Mouse (Mus musculus) midbrain, embryonic 10.5 days (tissue): Measurements from ENCODE around the gene Gm20517. TPM values are rescaled to one million over a fixed set of nuclear protein-coding genes. Genes with fewer than 3 reads are reported as not detected.

Source experiments
- DNase-seq: peaks from one replicate; pipeline ENCODE4 v3.0.0-alpha.2; 2017; ENCODE audit warnings: low spot score
- H3K27ac ChIP-seq: fragments of 300-500 bp; sonication (generic); replicated peaks from 2 replicates; pipeline ENCODE4 v1.5.1; 2016; ENCODE audit warnings: mild to moderate bottlenecking
- H3K27me3 ChIP-seq: fragments of 300-500 bp; sonication (generic); 2 replicates; pipeline ENCODE4 v1.6.1; 2016; ENCODE audit warnings: low read depth, mild to moderate bottlenecking; ENCODE audit not compliant: poor library complexity, severe bottlenecking
- H3K36me3 ChIP-seq: fragments of 300-500 bp; sonication (generic); 2 replicates; pipeline ENCODE4 v1.6.1; 2016; ENCODE audit warnings: mild to moderate bottlenecking, moderate library complexity
- H3K4me1 ChIP-seq: fragments of 300-500 bp; sonication (generic); 2 replicates; pipeline ENCODE4 v1.6.1; 2016
- H3K4me3 ChIP-seq: fragments of 300-500 bp; sonication (generic); 2 replicates; pipeline ENCODE4 v1.5.1; 2016; ENCODE audit warnings: mild to moderate bottlenecking, moderate library complexity
- H3K9me3 ChIP-seq: fragments of 300-500 bp; sonication (generic); replicated peaks from 2 replicates; pipeline ENCODE4 v1.6.1; 2016; ENCODE audit warnings: mild to moderate bottlenecking
- WGBS: fragments of 180-500 bp; shearing (Covaris S2); methylation state at CpG from one replicate; pipeline ENCODE4 v1.1.7; 2016; 5-methylcytosine and 5-hydroxymethylcytosine counted together
- polyA plus RNA-seq: library from polyadenylated mRNA; unstranded; fragments of >200 nt; fragmentation: Nextera tagmentation; extraction: Ambion mirVana; gene quantifications from 2 replicates; pipeline ENCODE4 v1.2.1, GENCODE M21; 2016

The Gm20517 gene
- polyA plus RNA-seq, 1 experiment from 2014 or later, result 1.4 TPM

GRCm38 (mm10) chr17:47694503-47695336, 83.3 kb downstream of the Gm20517 start, which contains the start of gene Prickle4:
Gene Prickle4, minus strand, starts transcription at chr17:47694736.
- H3K4me1 ChIP-seq, result peaks cover 33% of the 10 kb centered on the region
- under 1% methylated on average over 82 of the region's 82 CpGs for WGBS
- peaks cover 50% of the 10 kb centered on the region for H3K27me3 ChIP-seq
- H3K36me3 ChIP-seq, result peaks cover 18% of the 10 kb centered on the region
- peak; percentile 100 for DNase-seq
- peak within 1 kb of the TSS; percentile 92 for H3K27ac ChIP-seq
- H3K4me3 ChIP-seq, result peak within 1 kb of the TSS; percentile 80
- no peaks in the 10 kb centered on the region for H3K9me3 ChIP-seq

- Histone ChIP-seq H3K36me3 (peaks cover 24% of the 10 kb centered on the region), H3K9me3 (no peaks in the 10 kb centered on the region), H3K27ac (peak overlapping the region; percentile 92), H3K4me1 (peaks cover 33% of the 10 kb centered on the region), H3K4me3 (peak overlapping the region; percentile 80), H3K27me3 (peaks cover 44% of the 10 kb centered on the region)
- no peak for DNase-seq
- WGBS, result under 1% methylated on average over 21 of the region's 23 CpGs
These were observed 83.9 kb downstream of the Gm20517 start for GRCm38 (mm10) chr17:47695337-47695710.

GRCm38 (mm10) chr17:47698156-47698555, 86.8 kb downstream of the Gm20517 start:
- peaks cover 52% of the 10 kb centered on the region for H3K36me3 ChIP-seq
- peaks cover 33% of the 10 kb centered on the region for H3K27me3 ChIP-seq
- DNase-seq, result no peak
- no peaks in the 10 kb centered on the region for H3K9me3 ChIP-seq
- no peak overlapping the region for H3K4me3 ChIP-seq
- 89% methylated on average over 10 of the region's 10 CpGs for WGBS
- H3K4me1 ChIP-seq, result peaks cover 47% of the 10 kb centered on the region
- no peak overlapping the region for H3K27ac ChIP-seq

- no peak overlapping the region for H3K4me3 ChIP-seq
- H3K4me1 ChIP-seq, result peaks cover 45% of the 10 kb centered on the region
- peaks cover 59% of the 10 kb centered on the region for H3K36me3 ChIP-seq
- no peaks in the 10 kb centered on the region for H3K9me3 ChIP-seq
- no peak for DNase-seq
- 84% methylated on average over 2 of the region's 2 CpGs for WGBS
- H3K27ac ChIP-seq, result no peak overlapping the region
- H3K27me3 ChIP-seq, result peaks cover 34% of the 10 kb centered on the region
These were observed 87.7 kb downstream of the Gm20517 start for GRCm38 (mm10) chr17:47699055-47699454.

GRCm38 (mm10) chr17:47701793-47702192, 90.4 kb downstream of the Gm20517 start:
- H3K27me3 ChIP-seq, result peaks cover 40% of the 10 kb centered on the region
- peaks cover 26% of the 10 kb centered on the region for H3K4me1 ChIP-seq
- no peak overlapping the region for H3K4me3 ChIP-seq
- no peak overlapping the region for H3K27ac ChIP-seq
- H3K9me3 ChIP-seq, result no peaks in the 10 kb centered on the region
- DNase-seq, result no peak
- 85% methylated on average over 9 of the region's 9 CpGs for WGBS
- H3K36me3 ChIP-seq, result peaks cover 65% of the 10 kb centered on the region

GRCm38 (mm10) chr17:47702548-47703345, 91.4 kb downstream of the Gm20517 start:
- Histone ChIP-seq H3K36me3 (peaks cover 63% of the 10 kb centered on the region), H3K4me3 (peak overlapping the region; percentile 14; the same call in 1 of the 2 replicates), H3K9me3 (no peaks in the 10 kb centered on the region), H3K27ac (peak overlapping the region; percentile 0; the same call in 1 of the 2 replicates), H3K4me1 (peaks cover 26% of the 10 kb centered on the region), H3K27me3 (peaks cover 37% of the 10 kb centered on the region)
- no peak for DNase-seq
- WGBS, result 42% methylated on average over 28 of the region's 28 CpGs

GRCm38 (mm10) chr17:47703556-47703955, 92.2 kb downstream of the Gm20517 start:
- DNase-seq, result no peak
- Histone ChIP-seq H3K9me3 (no peaks in the 10 kb centered on the region), H3K4me3 (peak overlapping the region; percentile 16; the same call in 1 of the 2 replicates), H3K27ac (peak overlapping the region; percentile 0; the same call in 1 of the 2 replicates), H3K36me3 (peaks cover 56% of the 10 kb centered on the region), H3K4me1 (peaks cover 26% of the 10 kb centered on the region), H3K27me3 (peaks cover 37% of the 10 kb centered on the region)
- WGBS, result 28% methylated on average over 20 of the region's 20 CpGs

- Histone ChIP-seq H3K9me3 (no peaks in the 10 kb centered on the region), H3K4me1 (peaks cover 25% of the 10 kb centered on the region), H3K27me3 (peaks cover 37% of the 10 kb centered on the region), H3K27ac (no peak overlapping the region), H3K4me3 (no peak overlapping the region), H3K36me3 (peaks cover 47% of the 10 kb centered on the region)
- DNase-seq, result no peak
- 78% methylated on average over 4 of the region's 4 CpGs for WGBS
These were observed 93.3 kb downstream of the Gm20517 start for GRCm38 (mm10) chr17:47704692-47705091.

GRCm38 (mm10) chr17:47706196-47706595, 94.8 kb downstream of the Gm20517 start:
- DNase-seq, result no peak
- H3K27me3 ChIP-seq, result peaks cover 37% of the 10 kb centered on the region
- 85% methylated on average over 1 of the region's 1 CpGs for WGBS
- H3K36me3 ChIP-seq, result peaks cover 33% of the 10 kb centered on the region
- H3K9me3 ChIP-seq, result no peaks in the 10 kb centered on the region
- H3K4me3 ChIP-seq, result no peak overlapping the region
- H3K4me1 ChIP-seq, result peaks cover 21% of the 10 kb centered on the region
- H3K27ac ChIP-seq, result no peak overlapping the region

GRCm38 (mm10) chr17:47707961-47708360, 96.6 kb downstream of the Gm20517 start:
- Histone ChIP-seq H3K9me3 (no peaks in the 10 kb centered on the region), H3K4me1 (peaks cover 8% of the 10 kb centered on the region), H3K4me3 (no peak overlapping the region), H3K36me3 (peaks cover 15% of the 10 kb centered on the region), H3K27ac (no peak overlapping the region), H3K27me3 (peaks cover 22% of the 10 kb centered on the region)
- DNase-seq, result no peak
- WGBS, result 86% methylated on average over 3 of the region's 3 CpGs

- Histone ChIP-seq H3K9me3 (no peaks in the 10 kb centered on the region), H3K27me3 (peaks cover 12% of the 10 kb centered on the region), H3K27ac (no peak overlapping the region), H3K4me3 (no peak overlapping the region), H3K36me3 (peaks cover 6% of the 10 kb centered on the region; the same call in 1 of the 2 replicates), H3K4me1 (no peaks in the 10 kb centered on the region)
- no peak for DNase-seq
- 85% methylated on average over 4 of the region's 4 CpGs for WGBS
These were observed 97.6 kb downstream of the Gm20517 start for GRCm38 (mm10) chr17:47708972-47709371.

- H3K27ac ChIP-seq, result no peak overlapping the region
- WGBS, result 80% methylated on average over 3 of the region's 3 CpGs
- no peaks in the 10 kb centered on the region for H3K4me1 ChIP-seq
These were observed 98.6 kb downstream of the Gm20517 start for GRCm38 (mm10) chr17:47710036-47710435.

More at GRCm38 (mm10) chr17:47710036-47710435, 98.6 kb downstream of the Gm20517 start:
- Histone ChIP-seq H3K9me3 (no peaks in the 10 kb centered on the region), H3K36me3 (no peaks in the 10 kb centered on the region), H3K27me3 (peaks cover 2% of the 10 kb centered on the region; the same call in 1 of the 2 replicates), H3K4me3 (no peak overlapping the region)
- DNase-seq, result no peak
